Mouse (Mus musculus): ENCODE measurements around the gene Chchd10. TPM values are rescaled to one million over a fixed set of nuclear protein-coding genes. Genes with fewer than 3 reads are reported as not detected.
"Not testable (repeated sequence)": the region's sequence is repeated elsewhere in the genome, so short reads cannot be mapped to it uniquely, and the experiment has no call there.

Gene Chchd10
- 10 to 100 TPM; 39.2 to 59.6 TPM for total RNA-seq (2021)

DNA sequence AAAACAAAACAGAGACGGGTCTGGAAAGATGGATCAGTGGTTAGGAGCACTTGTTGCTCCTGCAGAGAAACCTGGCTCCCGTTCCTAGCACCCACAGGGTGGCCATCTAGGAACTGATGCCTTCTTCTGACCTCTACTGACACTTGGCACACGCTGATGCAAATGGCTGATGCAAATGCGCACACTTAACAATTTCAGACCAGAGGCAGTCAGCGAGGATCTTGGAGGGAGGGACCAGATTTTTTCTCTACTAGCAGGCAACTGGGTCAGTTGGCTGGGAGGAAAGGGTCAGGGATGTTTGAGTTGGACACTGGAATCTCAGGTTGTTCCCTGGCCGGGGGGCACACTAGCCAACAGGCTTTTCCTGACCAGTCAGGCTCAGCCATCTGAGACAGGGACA is at the start of gene Chchd10:
Gene Chchd10, plus strand, starts transcription at position 240 of the 400 bp plus-strand sequence.
- DNase-seq = no peak
- intact Hi-C loops (cut with DNase I) = no loop called here

DNA sequence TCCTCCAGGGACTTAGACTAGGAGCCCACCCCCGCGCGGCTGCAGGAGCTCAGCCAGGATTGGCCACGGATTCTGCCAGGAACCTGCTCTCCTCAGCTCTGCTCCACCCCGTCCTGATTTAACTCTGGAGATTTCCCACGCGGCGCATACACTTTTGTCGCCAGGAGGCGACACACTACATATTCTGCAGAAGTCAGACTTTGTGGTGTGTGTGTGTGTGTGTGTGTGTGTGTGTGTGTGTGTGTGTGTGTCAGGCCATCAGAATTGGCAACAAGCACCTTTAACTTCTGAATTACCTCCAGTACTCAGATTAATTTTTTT is 49.7 kb upstream of the Chchd10 start:
- peak; percentile 83 for DNase-seq
- intact Hi-C loops (cut with DNase I) = no loop called here

DNA sequence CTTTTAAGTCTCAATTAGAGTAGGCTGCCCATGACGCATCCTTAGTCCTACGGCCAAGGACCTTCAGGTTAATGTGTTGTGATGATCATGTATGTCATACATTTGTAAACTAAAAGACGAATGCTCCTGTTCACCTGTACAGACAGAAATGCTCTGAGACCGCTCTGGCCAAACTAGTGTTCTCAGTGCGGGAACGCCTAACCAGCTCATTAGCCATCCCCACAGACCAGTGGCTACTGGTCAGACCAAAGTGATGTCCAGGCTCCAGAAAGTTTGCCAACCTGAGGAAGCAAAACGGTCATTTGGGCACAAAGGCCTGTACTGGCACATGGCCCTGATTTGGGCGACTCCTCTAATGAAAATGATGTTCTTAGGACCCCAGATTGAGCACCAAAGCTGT is 48.2 kb upstream of the Chchd10 start:
- intact Hi-C loops (cut with DNase I) = no loop called here

DNA sequence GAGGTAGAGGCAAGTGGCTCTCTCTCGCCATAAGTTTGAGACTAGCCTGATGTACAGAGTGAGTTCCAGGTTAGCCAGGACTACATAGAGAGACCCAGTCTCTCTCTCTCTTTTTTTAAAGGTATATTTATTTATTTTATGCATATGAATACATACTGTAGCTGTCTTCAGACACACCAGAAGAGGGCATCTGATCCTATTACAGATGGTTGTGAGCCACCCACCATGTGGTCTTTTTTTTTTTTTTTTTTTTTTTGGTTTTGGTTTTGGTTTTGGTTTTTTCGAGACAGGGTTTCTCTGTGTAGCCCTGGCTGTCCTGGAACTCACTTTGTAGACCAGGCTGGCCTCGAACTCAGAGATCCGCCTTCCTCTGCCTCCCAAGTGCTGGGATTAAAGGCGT is 45.4 kb upstream of the Chchd10 start:
- intact Hi-C loops (cut with DNase I); DNase-seq: not testable (repeated sequence)

More for the DNA sequence above, 48.2 kb upstream of the Chchd10 start:
- no peak for DNase-seq

DNA sequence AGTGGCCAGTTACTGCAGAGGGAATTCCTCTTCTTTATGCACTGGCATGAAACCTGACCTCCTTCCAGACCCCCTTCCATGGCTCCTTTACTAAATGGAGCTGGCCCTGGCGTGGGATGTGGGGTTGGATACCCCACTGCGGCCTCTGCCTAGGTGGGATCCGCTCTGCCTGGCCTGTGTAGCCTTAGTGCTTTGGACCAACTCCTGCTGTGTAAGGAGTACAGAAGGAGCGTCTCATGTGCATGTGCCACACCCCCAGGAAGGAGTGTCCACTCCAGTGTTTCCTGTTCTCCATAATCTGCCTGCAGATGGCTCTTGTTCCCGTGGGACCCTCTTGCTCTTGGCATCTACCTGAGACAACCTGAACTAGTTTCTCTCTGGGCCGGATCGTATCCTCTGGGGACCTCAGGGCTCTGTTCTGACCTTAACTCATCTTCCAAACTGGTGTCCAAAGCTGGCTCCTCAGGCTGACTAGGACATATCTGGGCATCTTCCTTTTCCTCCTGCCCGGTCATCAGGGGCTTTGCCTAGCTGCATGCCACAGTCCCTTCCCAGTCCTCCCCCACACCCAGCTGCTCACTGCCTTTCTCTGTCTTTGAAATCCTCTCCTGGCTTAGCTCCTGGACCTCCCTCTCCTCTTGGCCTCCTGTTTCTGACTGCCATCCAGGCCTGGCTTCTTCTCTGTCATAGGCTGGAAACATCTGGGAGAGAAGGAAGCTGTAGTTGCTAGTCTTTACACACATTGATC is 43.4 kb upstream of the Chchd10 start:
- peak; percentile 24 for DNase-seq
- intact Hi-C loops (cut with DNase I) = no loop called here

DNA sequence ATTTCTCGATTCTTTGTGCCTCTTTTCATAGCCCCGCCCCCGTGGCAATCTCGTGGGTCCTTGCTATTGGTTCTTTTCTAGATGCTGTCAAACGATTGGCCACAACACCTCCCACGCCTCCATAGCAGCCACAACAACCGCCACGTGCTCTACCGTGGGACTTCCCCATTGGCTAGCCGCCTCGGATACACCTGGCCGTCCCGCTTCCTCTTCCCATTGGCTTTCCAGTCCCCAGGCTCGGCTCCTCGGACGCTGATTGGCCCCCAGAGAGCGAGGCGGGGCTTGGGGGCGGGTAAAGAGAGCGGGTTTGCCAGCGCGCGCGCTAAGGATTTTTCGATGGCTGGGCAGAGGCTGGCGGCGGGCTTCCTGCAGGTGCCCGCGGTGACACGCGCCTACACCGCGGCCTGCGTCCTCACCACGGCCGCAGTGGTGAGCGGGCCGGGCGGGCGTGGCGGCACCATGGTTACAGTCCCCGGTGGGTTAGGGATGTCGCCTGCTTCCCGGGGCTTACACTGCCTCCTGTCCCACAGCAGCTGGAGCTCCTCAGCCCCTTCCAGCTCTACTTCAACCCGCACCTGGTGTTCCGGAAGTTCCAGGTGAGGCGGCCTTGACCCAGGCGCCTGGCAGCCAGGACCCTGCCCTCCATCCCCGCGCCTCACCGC is 39.7 kb upstream of the Chchd10 start, which contains the start of gene Derl3:
Gene Derl3, plus strand, starts transcription at position 325 of the 662 bp plus-strand sequence.
- DNase-seq = peak; percentile 95
- intact Hi-C loops (cut with DNase I) = no loop called here

DNA sequence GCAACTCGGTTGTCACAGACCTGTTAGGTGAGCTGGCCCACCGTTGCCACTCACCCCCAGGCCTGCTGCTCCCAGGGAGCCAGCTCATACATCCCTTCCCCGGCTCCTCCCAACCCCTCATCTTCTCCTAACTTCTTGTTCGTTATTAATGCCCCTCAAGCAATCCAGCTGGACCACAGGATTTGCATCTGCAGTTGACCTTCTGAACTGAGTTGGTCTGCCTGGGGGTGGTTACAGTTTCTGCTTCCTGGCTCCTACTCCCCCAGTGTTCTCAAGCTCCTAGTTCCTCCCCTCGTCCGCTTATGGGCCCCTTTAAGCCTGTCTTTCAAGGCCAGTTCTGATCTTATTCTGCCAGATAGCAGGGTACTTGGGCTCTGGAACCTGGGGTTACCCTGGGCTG is 38.3 kb upstream of the Chchd10 start:
- DNase-seq = no peak
- intact Hi-C loops (cut with DNase I) = no loop called here

DNA sequence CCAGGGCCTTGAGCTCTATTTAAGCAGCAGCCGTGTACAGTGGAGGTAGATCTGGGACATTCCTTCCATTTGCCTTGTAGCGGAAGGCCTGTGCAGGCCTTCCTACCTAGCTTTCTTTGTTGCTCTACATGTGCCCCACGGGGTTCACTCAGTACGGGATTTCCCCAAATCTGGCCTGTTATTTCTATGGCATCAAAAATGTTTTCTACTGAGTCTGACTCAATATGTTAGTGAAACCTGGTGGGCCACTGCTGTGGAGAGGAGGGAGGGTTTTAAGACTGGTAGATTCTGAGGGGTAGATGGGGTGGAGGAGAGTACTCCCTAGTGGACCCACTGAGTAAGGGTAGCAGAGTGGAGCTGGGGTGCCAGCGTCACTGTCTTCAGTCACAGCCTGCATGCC is 37.2 kb upstream of the Chchd10 start:
- no peak for DNase-seq
- intact Hi-C loops (cut with DNase I) = loop anchor here (5.0 kb wide), 1 partner anchor 57 kb away; the partner anchor contains the start of gene Gm5134

DNA sequence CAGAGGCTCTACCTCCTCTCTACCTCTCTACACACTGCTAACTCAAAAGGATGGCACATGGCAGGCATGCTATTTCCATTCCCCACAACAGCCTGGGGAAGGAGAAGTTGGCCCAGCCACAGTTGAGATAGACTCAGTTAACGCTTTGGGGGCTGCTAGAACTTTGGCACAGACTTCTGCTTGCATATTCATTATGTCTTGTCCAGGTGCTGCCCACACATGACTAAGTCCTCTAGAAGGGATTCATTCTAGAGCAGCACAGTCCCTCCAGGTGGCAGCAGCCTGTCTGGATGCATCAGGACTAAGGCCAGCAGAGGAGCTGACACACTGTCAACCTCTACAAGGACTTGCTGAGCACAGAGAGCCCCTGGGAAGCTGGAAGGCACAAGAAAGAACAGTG is 36.7 kb upstream of the Chchd10 start:
- intact Hi-C loops (cut with DNase I) = loop anchor here (5.0 kb wide), 1 partner anchor 56 kb away; the partner anchor contains the start of gene Gm5134
- DNase-seq = no peak

DNA sequence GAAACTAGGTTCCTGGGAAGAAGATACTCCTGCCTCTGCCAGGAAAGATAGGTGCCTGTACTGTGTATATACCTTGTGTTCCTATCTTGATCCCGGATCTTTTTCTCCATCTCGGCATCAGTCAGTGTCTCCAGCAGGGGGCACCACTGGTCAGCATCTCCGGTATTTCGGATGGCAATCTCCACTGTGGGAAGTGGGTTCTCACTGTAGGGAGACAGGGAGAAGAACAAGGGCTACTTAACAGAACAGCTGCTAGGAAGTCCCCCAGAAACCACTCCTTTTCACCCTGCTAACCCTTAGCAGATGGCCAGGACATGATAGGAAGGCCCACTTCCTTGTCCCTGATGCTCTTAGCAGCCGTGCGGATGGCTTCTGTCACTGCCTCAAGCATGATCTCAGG is 35.6 kb upstream of the Chchd10 start:
- DNase-seq = peak; percentile 77
- intact Hi-C loops (cut with DNase I) = loop anchor here (5.0 kb wide), 1 partner anchor 55 kb away; the partner anchor contains the start of gene Gm5134

DNA sequence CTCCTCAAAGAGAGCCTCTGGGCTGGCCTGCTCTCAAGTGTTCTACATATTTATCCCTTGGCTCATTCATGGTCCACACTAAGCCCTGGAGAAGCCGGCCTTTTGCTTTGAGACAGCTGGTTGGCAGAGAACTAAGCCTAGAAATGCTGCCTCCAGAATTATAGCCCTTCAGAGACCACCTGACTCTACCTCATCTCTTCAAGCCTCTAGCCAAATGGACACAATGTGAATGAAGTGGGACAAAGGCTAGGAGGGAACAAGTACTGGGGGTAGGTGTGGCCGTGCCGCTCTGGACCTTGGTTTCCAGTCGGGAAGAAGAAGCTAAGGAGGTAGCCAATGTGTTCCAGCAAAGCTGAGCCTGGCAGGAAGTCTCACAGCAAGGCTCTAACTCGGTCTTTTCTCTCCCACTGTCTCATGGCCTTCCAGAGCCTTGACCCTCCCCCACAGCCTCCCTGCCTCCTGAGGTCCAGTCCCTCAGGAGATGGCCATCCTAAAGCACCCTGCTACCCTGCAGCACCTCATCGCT is 34.8 kb upstream of the Chchd10 start:
- intact Hi-C loops (cut with DNase I) = loop anchor here (5.0 kb wide), 1 partner anchor 54 kb away; the partner anchor contains the start of gene Gm5134

DNA sequence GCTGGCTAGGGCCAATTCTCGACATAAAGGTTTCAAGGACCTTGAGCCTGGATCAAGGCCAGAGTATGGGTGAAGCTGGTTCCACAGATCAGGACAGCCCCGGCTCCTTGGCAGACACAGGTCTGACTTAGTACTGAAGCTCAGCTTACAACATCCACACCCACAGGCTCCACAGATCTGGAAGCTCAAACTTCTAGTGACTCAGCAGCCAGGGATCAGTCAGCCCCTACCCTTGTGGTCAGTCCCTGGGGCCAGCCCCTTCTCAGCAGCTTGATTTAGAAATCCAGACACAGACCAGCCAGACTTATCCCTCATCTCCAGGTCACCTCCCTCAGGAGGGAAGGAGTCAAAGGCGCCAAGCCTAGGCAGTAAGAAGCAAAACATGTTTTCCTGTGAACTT is 34.1 kb upstream of the Chchd10 start:
- intact Hi-C loops (cut with DNase I) = loop anchor here (5.0 kb wide), 1 partner anchor 53 kb away; the partner anchor contains the start of gene Gm5134
- DNase-seq = no peak

More for the DNA sequence above, 34.8 kb upstream of the Chchd10 start:
- DNase-seq = no peak

DNA sequence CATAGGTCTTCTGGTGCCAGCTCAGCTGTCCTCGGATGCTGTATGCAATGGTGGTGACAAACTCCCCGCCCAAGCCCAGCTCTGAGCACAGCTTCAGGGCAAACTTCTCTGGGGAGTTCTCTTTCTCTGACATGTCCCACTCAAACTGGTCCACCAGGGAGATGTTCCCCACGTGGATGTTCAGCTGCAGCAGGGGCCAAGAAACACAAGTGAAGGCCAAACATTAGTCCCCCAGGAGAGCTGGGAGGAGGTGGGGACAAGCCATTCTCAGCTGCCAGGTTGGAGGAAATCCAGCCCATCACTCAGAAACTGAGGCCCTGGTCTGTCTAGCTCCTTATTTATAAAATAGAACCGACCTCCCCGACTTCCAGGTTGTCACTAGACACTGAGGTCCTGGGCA is 28.5 kb upstream of the Chchd10 start:
- no peak for DNase-seq
- intact Hi-C loops (cut with DNase I) = no loop called here

DNA sequence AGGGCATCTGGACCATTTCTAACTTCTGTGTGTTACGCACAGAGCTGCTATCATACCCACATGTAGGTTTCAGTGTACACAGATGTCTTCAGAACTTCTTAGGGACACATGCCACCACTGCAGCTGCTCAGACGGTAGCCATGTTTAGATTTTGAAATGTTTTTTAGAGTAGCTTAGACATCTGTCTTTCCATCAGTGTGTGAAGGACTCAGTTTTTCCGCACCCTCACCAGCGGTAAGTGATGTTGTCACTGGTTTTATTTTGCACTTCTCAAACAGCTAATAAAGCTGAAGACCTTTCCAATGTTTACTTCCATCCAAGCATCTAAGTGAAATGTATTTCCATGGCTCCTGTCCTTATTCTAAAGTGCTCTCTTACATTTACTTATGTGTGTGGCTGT is 26.0 kb upstream of the Chchd10 start:
- intact Hi-C loops (cut with DNase I) = no loop called here
- no peak for DNase-seq

DNA sequence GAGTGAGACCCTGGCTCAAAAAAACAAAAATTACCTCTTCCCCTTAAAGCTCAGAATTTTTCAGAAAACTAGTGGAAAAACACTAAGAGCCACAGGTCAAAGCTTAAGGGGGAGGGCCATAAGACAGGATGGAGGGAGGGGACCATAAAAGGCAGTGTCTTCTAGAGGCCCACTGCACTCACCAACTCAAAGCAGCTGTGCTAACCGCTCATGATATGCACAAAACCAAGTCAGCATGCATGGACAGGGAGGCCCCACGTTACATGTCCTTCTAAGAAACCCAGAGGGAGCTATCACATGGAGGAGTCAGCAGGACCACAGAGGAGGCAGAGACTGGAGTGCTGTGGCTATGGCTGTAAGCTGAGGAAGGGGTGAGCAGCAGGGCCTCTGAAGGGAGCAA is 22.2 kb upstream of the Chchd10 start:
- no peak for DNase-seq
- intact Hi-C loops (cut with DNase I) = no loop called here

DNA sequence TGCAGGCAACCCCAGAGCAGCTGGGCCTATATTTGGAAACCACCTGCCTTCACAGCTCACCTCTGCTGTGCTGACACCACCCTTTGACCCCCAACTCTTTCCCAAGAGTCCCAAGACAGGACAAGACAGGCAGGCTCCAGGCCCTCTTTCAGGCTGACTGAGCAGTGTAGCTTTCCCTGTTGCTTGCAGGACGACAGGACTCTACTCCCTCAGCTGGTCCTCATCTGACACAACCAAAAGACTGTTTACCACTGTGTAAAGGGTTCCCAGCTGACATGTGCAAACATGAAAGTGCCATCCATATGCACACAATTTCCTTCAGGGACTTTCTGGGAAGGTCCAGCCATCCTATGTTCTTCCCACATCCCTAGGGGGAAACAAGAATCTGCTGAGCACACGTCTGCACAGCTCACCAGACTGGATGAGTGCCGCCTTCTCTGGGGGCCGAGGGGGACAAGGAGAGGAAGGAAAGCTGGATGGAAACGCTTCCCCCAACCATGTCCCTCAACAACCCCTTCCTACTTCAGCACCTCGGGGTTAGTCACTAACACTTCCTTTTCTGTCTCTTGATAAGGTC is 19.8 kb upstream of the Chchd10 start:
- no peak for DNase-seq
- intact Hi-C loops (cut with DNase I) = no loop called here

DNA sequence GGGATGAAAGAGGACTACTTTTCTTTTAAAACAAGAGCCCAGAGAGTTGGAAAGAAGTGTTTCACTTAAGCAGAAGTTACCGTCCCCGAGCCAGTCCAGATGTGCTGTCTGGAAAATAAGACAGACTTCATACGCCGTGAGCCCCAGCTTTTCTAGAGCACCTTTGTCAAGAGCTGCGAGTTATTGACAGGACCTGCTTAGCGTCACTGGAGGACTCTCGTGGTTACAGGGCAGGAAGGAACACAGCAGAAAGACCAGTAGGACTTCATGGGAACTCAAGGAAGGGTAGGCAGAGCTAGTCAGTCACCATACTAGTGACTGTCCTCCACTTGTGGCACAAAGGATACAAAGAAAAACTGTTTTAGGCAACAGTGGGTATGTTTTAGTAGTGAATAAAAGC is 17.4 kb upstream of the Chchd10 start:
- intact Hi-C loops (cut with DNase I) = no loop called here
- DNase-seq = no peak

DNA sequence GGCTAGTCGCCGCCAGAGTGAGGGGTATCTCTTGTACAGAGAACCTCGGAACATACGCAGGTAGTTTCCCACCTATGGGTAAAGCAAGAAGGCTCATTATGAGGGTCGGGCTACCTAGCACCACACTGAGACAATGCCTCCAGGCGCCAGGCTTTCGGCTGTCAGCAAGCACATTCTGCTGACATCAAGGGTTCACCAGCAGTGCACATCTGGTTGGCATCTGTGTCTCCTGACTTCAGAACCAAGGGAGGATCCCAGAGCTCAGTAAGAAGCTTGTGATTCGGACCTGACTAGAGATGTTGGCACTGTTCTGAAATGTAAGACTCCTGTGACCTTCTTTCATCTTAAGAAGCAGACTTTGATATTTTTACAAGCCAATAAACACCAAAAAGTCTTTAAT is 16.1 kb upstream of the Chchd10 start:
- intact Hi-C loops (cut with DNase I) = no loop called here

DNA sequence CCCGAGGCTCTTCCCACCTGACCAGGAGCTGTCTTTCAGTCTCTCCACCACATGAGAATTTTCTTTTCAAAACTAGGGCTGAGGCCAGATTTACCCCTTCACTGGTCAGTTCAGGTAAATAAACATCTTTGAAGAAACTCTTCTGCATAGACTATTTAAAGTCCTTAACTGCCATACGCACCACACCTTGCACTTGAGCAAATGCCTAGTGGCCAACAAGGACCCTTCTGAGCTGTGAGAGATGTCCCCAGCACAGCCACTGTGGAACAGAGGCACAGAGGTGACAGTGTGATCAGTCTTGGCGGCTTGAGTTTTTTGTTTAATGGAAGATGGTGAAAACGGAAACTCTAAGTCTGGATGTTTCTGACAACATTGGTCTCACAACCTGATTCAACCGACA is 13.9 kb upstream of the Chchd10 start:
- DNase-seq = no peak
- intact Hi-C loops (cut with DNase I) = no loop called here

More for the DNA sequence above, 16.1 kb upstream of the Chchd10 start:
- no peak for DNase-seq

DNA sequence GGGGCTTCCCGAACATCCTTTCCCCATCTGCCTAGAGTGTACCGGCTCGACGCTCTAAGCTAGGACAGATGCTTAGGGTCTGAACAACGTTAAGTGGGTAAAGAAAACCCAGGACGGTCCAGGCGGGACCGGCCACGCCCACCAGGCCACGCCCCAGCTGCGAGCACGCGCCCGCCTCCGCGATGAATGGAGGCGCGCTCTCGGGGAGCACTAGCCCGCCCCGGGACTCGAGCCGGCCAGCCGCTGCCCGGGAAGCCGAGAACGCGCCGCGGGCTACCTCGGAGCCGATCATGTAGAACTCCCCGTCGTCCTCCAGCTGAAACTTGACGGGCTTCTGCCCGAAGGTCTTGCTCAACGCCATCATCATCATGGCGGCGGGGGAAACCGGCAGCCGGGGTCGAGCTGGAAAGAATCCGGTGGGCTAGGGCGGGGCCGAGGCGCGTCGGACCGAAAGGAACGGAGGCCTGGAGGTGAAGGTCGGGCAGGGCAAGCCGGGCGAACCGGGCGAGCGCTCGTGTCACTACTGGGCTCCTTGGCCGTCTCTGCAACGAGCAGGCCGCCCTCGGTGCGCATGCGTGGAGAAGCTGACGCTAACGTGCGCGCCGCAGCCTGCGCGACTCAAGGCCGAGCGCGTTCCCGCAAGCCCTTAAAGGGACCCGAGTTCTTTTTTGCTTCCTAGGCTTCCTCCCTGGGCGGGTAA is 11.8 kb upstream of the Chchd10 start, which contains the start of gene Smarcb1:
Gene Smarcb1, minus strand, starts transcription at position 592 of the 700 bp plus-strand sequence.
- intact Hi-C loops (cut with DNase I) = no loop called here

More for the DNA sequence above, 11.8 kb upstream of the Chchd10 start, which contains the start of gene Smarcb1:
- DNase-seq = peak; percentile 96
